Mouse (Mus musculus) T-cell, adult 2 months (primary cell): Measurements from ENCODE around the gene Ltb4r2.
A peak's percentile ranks its signal among the peaks of the same experiment; 100 is the strongest.

ENCODE experiments used
- DNase-seq: peaks from one replicate; pipeline ENCODE4 v3.0.0; 2022; ENCODE audit warnings: low spot score

Ltb4r2 gene

GRCm38 (mm10) chr14:55761163-55761562 is at the start of gene Ltb4r2:
Gene Ltb4r2, plus strand, starts transcription at chr14:55761428.
- no peak for DNase-seq

GRCm38 (mm10) chr14:55711786-55712185 is 49.4 kb upstream of the Ltb4r2 start:
- no peak for DNase-seq

GRCm38 (mm10) chr14:55713007-55713728 is 48.1 kb upstream of the Ltb4r2 start:
- no peak for DNase-seq

GRCm38 (mm10) chr14:55713729-55714122 is 47.5 kb upstream of the Ltb4r2 start, which contains the start of gene Tgm1:
Gene Tgm1, minus strand, starts transcription at chr14:55713926.
- no peak for DNase-seq

- DNase-seq, result no peak
Measured at GRCm38 (mm10) chr14:55714893-55715292, 46.3 kb upstream of the Ltb4r2 start.

GRCm38 (mm10) chr14:55716271-55716670 is 45.0 kb upstream of the Ltb4r2 start:
- no peak for DNase-seq

GRCm38 (mm10) chr14:55716884-55717283 is 44.3 kb upstream of the Ltb4r2 start:
- no peak for DNase-seq

GRCm38 (mm10) chr14:55719737-55720136 is 41.5 kb upstream of the Ltb4r2 start:
- no peak for DNase-seq

GRCm38 (mm10) chr14:55720666-55721065 is 40.6 kb upstream of the Ltb4r2 start:
- no peak for DNase-seq

GRCm38 (mm10) chr14:55721076-55721475 is 40.2 kb upstream of the Ltb4r2 start:
- no peak for DNase-seq

GRCm38 (mm10) chr14:55721700-55722437 is 39.4 kb upstream of the Ltb4r2 start, which contains the start of gene Rabggta:
Gene Rabggta, minus strand, starts transcription at chr14:55722263.
- DNase-seq, result peak; percentile 93

GRCm38 (mm10) chr14:55722438-55722945 is 38.7 kb upstream of the Ltb4r2 start:
- no peak for DNase-seq

- no peak for DNase-seq
Measured at GRCm38 (mm10) chr14:55723433-55723832, 37.8 kb upstream of the Ltb4r2 start.

GRCm38 (mm10) chr14:55724411-55724871 is 36.8 kb upstream of the Ltb4r2 start:
- peak; percentile 90 for DNase-seq

GRCm38 (mm10) chr14:55726261-55726660 is 35.0 kb upstream of the Ltb4r2 start:
- DNase-seq, result no peak

GRCm38 (mm10) chr14:55727889-55728685 is 33.1 kb upstream of the Ltb4r2 start:
- DNase-seq, result no peak

GRCm38 (mm10) chr14:55730116-55730515 is 31.1 kb upstream of the Ltb4r2 start:
- no peak for DNase-seq

GRCm38 (mm10) chr14:55730531-55731032 is 30.6 kb upstream of the Ltb4r2 start:
- no peak for DNase-seq

- no peak for DNase-seq
Measured at GRCm38 (mm10) chr14:55733889-55734288, 27.3 kb upstream of the Ltb4r2 start.

GRCm38 (mm10) chr14:55734869-55735268 is 26.4 kb upstream of the Ltb4r2 start:
- no peak for DNase-seq

- no peak for DNase-seq
Measured at GRCm38 (mm10) chr14:55735334-55735733, 25.9 kb upstream of the Ltb4r2 start.

GRCm38 (mm10) chr14:55735758-55736157 is 25.5 kb upstream of the Ltb4r2 start:
- no peak for DNase-seq
